Mouse (Mus musculus): ENCODE measurements around the gene Plekhg1. TPM values are rescaled to one million over a fixed set of nuclear protein-coding genes. Genes with fewer than 3 reads are reported as not detected.

The Plekhg1 gene
- 10 to 100 TPM in 1 of 4 experiments, 1 to 10 TPM in 3; 9.2 to 15.2 (median 9.3) TPM for total RNA-seq (2022)

DNA sequence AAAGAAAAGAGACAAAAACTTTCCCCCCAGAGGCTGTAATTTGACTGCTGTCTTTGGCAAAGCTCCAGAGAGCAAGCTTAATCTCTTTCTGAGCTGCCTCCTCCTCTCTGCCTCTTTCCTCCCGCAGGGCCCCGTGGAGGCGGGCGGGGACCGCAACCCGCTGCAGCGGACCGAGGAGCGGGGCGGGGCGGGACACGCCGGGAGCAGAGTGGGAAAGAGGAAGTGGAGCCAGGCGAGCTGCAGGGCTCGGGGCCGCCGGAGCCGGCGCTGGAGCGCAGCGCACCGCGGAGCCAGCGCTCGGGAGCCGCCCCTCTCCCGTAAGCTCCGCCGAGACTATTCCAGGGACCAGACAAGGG is at the start of gene Plekhg1:
Gene Plekhg1 (plus strand): TSS at position 217 of the 356 bp plus-strand sequence.
- peak; percentile 33 to 50 for DNase-seq (ENCODE audit: low spot score in 2 of 2)

DNA sequence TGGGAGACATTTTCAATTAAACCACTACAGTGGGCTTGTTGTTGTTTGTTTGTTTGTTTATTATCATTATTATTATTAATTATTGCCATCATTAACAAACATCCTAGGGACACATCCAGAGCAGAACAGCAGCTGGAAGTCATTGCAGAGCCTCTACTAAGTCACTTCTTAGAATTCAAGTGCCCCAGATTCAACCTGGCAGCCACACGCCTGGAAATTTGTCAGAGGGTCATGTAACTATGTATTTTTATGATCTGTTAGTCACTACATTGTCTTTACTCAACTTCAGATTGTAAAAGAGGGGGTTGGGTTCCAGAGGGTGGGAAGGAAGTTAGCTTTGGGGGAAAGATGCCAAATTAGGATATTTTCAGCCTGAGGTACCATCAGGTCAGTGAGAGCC is 47.4 kb upstream of the Plekhg1 start:
- DNase-seq (ENCODE audit: low spot score in 2 of 2) = no peak

DNA sequence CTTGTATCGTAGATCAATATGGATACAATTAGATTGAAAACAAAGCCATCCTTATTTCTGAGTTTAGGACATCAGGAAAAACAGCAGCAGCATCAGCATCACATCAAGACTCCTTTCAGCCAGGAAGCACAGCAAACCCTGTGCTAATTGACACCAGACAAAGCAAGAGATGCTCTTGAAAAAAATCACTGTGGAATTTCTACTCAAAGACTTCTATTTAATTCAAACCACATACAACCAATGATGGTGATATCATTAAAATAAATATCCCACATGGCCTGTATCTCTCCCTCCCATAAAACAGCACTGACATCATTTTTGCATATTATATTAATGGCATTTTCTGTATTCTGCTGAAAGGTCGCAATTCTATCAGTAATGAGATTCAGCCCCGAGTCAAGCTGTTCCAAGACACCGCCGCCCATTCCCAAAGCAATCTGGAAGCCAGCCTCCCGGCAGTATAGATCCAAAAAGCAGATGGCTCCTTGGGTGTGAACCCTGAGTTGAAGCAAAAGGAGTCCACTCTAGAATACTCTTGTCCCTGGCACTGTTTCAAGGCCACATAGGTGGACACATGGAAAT is 46.4 kb upstream of the Plekhg1 start:
- no peak for DNase-seq (ENCODE audit: low spot score in 2 of 2)

DNA sequence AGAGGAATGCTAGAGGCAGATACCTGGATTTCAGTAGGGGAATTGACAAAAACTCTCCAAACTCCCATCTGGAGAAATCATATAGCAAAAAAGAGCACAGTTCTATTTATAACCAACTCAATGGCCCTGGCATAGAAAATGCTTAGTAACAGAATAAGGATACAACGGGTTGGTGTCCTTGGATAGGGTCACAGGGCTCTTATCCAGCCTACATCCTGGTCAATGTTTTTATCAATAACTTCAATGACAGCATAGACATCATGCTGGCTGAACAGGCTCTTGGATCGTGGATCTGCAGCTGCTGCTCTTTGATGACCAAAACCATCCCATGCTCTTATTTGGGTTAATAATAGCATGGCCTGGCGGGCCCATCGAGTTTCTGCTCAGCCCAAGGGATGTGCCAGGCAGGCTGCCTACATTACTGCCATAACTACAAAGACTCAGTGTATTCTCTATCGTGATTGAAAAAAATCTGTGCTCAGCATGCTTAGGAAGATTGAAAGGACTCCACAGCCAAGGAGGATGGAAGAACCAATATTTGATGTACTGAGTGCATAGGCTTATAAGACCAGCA is 44.7 kb upstream of the Plekhg1 start:
- DNase-seq (ENCODE audit: low spot score in 2 of 2) = peak in 1 of 2 experiments; percentile 9

DNA sequence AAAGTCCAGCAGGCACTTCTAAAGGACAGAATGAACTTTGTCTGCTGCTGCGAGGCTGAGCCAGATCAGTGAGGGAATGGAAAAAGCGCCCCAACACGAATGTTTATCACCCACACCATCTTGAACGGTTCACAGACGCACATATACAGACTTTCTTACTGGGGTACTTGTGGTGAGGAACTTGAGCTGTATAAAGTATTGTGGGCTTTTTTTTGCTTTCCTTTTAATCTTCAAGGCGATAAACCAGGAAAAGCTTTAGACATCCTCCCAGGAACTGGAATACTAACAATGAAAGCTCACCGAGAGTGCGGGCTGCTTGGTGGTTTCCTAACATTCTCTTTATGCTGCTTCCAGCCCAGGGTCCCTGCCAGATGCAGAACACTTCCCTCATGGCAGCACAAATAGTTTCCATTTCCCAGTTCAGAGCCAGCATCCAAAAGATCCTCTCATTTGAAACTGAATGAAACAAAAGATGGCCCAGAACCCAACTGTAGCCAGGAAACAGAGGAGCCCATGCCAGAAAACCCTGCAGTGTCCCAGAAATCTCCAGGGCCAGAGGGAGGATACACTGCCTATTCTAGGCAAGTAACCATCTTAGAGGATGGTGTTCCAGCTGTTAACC is 43.3 kb upstream of the Plekhg1 start:
- DNase-seq (ENCODE audit: low spot score in 2 of 2) = peak in 1 of 2 experiments; percentile 54

DNA sequence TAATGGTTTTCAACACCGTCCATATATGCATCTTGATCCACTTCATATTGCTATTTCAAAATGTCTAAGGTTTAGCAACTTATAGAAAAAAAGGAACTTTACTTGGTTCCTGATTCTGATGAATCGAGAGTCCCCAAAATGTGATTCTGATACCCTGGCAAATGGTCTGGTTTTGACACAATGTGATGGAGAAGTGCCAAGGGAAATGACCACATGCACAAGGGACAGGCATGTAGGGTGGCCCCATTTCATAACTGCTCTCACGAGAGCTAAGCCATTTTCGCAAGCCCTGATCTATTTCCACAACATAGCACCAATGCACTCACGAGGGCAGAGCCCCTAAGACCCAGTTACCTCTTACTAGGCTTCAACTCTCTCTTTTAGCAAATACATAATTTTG is 42.7 kb upstream of the Plekhg1 start:
- DNase-seq (ENCODE audit: low spot score in 2 of 2) = no peak

DNA sequence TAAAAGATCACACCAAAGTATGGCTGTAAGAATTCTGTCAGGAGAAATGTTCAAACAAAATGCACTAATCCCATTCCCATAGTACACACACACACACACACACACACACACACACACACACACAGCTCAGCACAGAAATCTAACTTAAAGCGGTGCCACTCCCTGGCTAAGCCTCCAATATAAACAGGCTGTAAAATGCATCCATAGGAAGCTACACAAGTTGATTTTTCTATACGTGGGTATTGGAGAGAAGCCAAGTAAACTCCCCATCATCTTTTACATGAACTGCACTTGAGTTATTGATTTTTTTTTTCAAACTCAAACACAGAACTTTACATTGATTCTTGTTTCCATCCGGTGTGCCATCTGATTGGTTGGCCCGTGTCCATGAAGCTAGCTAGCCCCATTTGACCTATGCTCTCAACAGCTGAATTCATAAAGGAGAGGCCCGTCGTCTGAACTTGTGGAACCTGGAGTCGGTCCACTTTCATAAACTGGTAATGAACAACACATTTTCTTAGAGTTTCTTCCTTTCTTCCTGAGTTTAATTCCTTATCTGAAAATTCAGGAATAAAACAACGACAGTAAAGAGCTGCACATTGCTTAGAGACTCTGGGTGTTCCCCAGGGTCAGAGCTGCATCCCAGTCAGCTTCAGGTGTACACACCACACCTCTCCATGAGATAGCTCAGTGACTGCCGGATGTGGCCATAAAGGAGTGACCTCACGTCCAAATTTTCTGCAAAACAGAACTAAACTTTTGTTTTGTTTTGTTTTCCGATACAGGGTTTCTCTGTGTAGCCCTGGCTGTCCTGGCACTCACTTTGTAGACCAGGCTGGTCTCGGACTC is 39.7 kb upstream of the Plekhg1 start:
- DNase-seq (ENCODE audit: low spot score in 2 of 2) = no peak

DNA sequence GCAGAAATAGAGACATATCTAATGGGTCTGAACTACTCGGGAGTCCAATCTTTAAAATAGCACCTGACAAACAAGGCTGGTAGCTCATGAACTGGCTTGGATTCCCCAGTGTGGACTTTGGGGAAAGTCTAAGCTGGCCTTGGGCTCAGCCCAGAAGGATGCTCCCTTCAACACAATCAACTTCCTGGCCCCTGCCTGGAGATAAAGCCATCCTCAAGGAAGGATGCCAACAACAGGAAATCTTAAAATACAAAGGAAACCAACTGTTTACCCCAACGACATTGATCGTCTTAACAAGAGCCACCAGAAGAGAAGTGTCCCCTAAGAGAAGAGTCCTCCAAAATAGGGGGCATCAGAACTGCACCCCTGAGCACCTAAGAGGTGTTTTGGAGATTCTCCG is 38.3 kb upstream of the Plekhg1 start:
- no peak for DNase-seq (ENCODE audit: low spot score in 2 of 2)

DNA sequence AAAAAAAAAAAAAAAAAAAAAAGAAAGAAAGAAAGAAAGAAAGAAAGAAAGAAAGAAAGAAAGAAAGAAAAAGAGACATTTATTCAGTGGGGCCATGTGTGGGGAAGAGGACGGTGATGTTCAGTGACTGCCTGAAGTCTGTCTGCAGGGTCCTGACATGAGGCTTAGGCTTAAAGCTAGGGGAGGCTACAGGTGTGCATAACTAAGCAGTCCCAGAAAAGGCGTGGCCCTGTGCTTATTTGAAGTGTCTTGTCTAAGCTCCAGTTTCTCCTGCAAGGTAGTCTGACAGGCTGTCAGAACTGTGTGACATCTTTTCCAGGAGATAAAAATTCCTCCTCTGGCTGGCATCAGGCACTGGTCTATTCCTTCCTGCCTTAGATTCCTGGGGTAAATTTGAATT is 37.6 kb upstream of the Plekhg1 start:
- DNase-seq (ENCODE audit: low spot score in 2 of 2) = no peak

DNA sequence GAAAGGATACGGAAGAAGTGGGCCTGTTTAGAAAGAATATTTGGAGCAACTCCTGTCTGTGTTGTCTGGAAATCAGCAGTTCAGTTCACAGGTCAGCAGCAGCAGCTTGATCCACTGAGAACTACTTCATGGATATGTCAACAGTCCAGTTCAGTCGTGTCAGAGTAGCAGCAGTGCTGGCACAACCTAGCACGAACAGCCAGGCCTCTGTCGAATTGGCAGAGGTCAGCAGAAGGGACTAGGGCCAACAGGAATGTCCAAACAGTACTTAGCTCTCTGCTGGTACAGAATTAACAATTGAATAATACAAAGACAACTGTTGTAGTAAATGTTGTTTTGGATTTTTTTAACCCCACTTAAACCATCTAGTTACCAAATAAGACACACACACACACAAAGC is 33.9 kb upstream of the Plekhg1 start:
- DNase-seq (ENCODE audit: low spot score in 2 of 2) = peak in 1 of 2 experiments; percentile 28

DNA sequence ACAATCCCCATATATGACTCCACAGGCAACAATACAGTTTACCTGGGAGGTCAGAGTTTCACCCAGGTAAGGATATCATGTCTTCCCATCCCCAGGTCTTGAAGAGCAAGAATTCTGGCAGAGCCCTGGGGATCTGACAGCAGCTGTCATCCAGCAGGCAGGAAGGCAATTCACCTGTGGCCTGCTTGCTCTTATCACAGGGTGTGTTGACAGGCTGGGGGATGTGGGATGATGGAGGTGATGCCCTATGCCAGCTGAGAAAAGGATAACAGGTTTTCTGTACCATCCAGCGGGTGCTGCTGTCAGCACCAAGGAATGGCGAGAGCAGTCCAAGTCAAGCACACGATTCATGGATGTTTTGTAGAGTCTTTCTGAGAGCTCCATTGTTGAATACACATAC is 30.1 kb upstream of the Plekhg1 start:
- DNase-seq (ENCODE audit: low spot score in 2 of 2) = no peak

DNA sequence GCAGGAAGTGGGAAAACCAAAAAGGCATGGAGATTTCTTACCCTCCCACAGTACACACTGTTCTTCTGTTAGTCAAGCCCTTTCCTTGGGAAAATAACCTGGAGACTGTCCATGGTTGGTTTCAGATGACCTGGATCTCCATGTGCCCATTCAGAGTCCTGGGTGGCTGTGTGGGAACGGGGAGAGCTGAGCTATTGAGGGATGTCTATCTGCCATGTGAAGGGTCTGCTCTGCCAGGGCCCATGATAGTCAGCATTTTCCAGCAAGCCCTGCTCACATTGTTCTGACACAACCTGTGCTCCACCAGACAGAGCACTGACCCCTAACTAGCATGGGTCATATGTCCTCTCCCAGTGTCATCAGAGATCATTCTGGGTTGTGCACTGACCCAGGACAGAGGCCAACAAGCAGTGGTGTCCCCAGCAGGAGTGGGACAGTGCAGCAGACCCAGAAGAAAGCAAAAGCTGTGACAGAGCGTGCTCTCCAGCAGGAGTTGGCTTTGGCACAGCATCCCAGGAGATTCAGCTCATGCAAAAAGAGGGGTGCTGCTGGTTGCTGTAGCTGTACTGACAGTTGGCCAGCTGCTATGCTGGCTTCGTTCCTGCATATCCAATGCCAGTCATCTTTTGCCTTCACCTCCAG is 24.7 kb upstream of the Plekhg1 start:
- peak in 1 of 2 experiments; percentile 8 for DNase-seq (ENCODE audit: low spot score in 2 of 2)

DNA sequence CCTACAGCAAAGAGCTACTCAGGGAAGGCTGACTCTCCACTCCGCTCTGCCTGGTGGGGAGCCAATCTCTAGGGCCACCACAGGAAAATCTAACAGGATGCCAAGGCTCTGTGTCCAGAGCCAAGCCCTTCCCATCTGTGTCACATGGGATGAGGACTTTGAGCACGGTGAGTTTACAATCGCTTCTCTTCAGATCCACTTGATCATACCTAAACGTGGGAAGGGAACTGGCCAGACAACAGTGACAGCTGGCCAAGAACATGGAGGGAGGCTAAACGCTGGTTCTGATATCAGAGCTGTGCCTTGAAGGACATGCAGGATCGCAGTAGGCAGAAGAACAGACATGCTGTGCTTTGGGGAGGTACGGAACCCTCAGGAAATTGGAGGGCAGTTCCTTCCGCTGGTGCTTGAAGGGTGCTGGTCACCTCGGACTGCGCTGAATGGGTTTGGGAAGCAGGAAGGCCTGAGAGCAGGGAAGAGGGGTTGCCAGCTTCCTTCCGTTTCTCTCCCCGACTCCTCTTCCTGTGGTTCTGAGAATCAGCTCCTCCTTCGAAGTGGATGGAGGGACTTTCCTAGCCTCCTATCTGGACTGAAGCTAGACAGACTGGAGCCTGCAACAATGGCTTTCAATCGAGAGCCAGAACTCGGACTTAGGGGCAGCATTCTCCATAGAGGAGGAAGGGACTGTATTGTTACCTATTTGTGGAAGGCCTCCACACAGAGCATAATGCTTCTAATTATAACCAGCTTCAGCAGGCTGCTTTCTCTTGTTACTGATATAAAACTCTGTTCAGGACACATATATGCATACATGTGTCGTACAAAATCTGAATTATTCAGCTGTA is 21.9 kb upstream of the Plekhg1 start:
- DNase-seq (ENCODE audit: low spot score in 2 of 2) = peak in 1 of 2 experiments; percentile 24

DNA sequence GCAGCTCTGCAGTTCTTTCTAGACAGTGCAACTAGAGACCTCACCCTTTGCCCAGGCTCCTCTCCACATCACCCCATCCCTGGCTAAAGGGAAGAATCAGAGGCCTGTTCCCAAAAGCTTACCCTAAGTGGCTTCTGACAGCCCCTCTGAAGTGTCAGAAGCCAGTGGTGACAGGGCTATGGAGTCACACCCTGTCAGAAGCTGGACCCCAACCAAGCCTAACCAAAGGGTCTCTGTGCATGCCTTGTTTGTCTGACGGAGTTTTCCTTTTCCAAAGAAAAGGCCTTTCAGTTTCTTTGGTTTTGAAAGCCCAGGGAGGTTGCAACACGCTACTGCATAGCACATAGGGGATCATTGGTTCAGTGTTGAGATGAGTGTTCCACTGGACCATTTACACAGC is 19.9 kb upstream of the Plekhg1 start:
- DNase-seq (ENCODE audit: low spot score in 2 of 2) = no peak

DNA sequence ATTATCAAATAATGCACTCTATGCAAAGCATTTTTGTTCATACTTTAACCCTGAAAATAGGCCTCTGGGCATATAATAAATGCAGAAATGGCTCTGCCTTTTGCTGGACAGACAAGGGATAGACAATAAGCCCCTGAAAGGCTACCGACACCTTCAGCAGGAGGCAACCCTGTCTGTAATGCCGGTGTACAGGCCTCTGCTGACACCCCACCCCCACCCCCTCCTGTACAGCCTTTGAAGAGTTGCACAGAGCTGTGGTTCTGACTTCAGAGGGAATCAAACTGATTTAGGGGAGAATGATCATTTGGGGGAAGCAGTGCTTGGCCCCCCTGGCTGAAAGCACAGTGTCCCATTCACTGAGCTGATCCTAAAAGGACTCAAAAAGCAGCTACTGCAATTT is 17.8 kb upstream of the Plekhg1 start:
- DNase-seq (ENCODE audit: low spot score in 2 of 2) = no peak

DNA sequence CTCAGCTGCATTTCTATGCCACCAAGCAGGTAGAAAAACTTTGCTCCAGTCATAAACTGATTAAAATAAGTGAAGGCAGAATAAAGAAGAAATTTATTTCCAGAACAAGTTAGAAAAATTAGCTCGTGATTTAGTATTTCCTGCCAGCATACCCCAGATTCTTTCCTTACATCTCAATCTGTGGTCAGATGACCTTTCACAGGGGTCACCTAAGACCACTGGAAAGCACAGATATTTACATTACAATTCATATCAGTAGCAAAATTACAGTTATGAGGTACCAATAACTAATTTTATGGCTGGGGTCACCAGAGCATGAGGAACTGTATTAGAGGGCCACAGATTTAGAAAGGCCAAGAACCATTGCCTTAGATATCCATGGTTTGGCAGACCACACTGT is 15.5 kb upstream of the Plekhg1 start:
- DNase-seq (ENCODE audit: low spot score in 2 of 2) = no peak

DNA sequence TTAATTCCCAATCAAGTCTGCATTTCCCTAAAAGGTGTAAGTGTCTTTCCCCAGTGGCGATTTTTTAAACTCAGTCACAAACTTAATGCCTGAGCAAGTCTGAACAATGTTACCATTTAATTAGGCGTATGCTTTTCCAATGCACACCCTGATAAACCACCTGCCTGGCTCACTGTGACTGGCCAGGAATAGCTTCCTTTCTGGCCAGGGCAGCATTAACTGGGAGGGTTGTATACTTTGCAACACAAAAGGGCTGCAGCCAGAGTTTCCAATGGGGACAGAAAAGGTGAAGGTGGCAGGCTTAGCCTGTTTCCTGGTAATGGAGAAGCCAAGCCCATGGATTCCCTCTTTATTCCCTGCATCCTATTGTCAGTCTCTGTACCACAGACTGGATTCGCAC is 10.5 kb upstream of the Plekhg1 start:
- no peak for DNase-seq (ENCODE audit: low spot score in 2 of 2)

DNA sequence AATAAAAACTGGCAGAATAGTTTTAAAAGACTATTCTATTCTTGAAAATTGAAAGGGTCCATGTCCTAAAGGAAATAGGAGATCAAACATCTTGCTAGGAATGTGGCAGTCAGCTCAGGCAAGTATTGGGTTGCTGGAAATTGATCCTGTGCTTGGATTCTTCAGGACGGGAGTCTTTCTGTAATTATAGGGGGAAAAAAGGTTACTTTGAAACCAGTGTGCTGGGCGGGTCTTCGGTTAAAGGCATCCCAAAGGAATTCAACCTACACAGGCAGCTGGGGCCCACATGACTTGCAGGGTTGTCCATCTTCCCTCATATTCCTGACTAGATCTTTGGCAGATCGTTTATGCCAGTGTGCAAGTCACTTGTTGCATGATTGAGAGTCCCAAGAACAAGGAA is 9.8 kb upstream of the Plekhg1 start:
- no peak for DNase-seq (ENCODE audit: low spot score in 2 of 2)

DNA sequence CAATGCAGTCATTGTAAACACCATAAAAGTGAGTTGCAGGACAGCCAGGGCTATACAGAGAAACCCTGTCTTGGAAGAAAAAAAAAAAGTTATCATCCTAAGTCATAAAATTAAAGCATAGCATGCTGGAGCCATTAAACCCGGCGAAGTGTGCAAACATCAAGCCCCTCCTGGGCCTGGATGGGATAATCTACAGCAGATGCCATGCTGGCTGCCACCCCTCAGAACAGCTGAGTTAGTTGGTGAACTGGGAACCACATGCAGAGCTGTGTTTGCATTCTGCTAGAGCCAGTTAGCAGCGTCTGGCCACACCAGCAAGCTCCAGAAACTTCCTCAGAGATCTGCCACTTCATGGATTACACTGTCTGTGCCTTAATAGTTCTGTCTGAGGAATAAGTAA is 3.1 kb upstream of the Plekhg1 start:
- DNase-seq (ENCODE audit: low spot score in 2 of 2) = no peak

DNA sequence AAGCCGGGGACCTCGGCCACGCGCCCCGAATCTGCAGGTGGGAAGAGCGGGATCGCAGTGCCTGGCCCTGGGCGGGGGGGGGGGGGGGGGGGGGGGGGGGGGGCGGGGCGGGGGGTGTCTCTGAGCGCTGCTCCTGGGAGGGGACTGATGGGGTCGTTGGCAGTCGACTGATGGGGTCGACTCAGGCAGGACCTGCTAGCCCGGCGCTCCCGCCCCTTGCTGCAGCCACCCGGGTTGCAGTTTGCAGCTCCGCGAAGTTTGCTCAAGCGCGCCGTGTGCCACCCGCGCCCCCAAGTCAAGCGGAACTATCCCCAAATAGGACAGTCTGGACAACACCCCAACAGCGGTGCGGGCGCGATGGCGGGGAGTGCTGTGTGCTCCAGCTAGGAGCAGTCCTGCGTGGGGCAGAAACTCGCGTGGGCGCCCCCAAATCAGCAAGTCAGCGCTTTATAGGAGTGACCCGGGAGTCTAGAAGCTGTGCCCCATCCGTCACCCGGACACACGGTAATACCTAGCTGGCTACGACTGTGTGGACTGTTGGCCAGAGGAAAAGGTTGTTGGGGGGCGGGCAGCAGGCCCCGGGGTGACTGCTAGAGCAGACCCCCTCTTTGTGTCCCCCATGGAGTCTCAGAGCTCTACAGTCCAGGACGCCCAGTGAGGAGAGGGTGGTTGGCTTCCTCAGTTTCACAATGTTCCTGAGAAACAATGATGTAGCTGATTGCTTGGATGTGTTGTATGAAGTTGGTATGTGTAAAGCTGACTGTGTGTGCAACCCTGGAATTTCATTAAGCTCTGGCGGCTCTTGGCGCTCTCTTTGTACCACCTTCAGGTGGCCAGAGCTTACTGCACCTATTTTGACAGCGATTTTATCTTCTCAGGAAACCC is 582 bp downstream of the Plekhg1 start:
- peak; percentile 19 to 22 for DNase-seq (ENCODE audit: low spot score in 2 of 2)

Measured in left cerebral cortex, adult 8-10 months (tissue).